Mouse (Mus musculus) embryonic stem cell, embryonic (primary cell): ENCODE measurements around the gene Zbtb7a.

Experiments
- CTCF ChIA-PET, 4 experiments: fragments of 300-600 bp in 2 of 4; fragments of 350-600 bp in 2 of 4; sonication (Branson Sonifier 250); formaldehyde crosslinking; loops; one replicate each; lab custom pipeline; 2022; ENCODE audit warnings: inconsistent platforms in 2 of 4; lab: Charles Lee
- POLR2A ChIA-PET, 4 experiments: fragments of 300-600 bp in 2 of 4; fragments of 350-600 bp in 2 of 4; sonication (Branson Sonifier 250); formaldehyde crosslinking; loops; one replicate each; lab custom pipeline; 2022; ENCODE audit warnings: antibody characterized with exemption in 4 of 4, inconsistent platforms in 1 of 4; lab: Charles Lee

The Zbtb7a gene

GRCm38 (mm10) chr10:81144667-81145066 lies 9.6 kb downstream of the Zbtb7a start:
- ChIA-PET POLR2A (interaction anchor here in 3 of 4 experiments (0.6 to 3.9 kb wide), 7 partner anchors 9 to 337 kb away, joined by 3 to 25 read pairs (median 7); partner anchors contain the start of gene Eef2 (in 1 of the 3)), CTCF (no interaction called here)

GRCm38 (mm10) chr10:81145307-81145706 lies 10.3 kb downstream of the Zbtb7a start:
- POLR2A ChIA-PET: interaction anchor here in 1 of 4 experiments (1.2 to 2.8 kb wide), 3 partner anchors 10 to 31 kb away, joined by 3 to 10 read pairs (median 4); partner anchors contain the start of gene Eef2
- CTCF ChIA-PET: no interaction called here

- ChIA-PET POLR2A (interaction anchor here in 2 of 4 experiments (1.0 to 2.8 kb wide), 6 partner anchors 10 to 30 kb away, joined by 3 to 10 read pairs (median 4); partner anchors contain the start of genes Eef2 (in 1 of the 2) and Pias4 (in 1 of the 2)), CTCF (no interaction called here)
Observed at GRCm38 (mm10) chr10:81145778-81146177, 10.8 kb downstream of the Zbtb7a start.

- POLR2A ChIA-PET: interaction anchor here in 2 of 4 experiments (1.0 to 2.4 kb wide), 7 partner anchors 11 to 40 kb away, joined by 3 to 7 read pairs (median 4); partner anchors contain the start of genes Map2k2 (in 1 of the 2) and Pias4 (in 1 of the 2)
Observed at GRCm38 (mm10) chr10:81146296-81146695, 11.3 kb downstream of the Zbtb7a start.

GRCm38 (mm10) chr10:81151261-81151660 lies 16.2 kb downstream of the Zbtb7a start:
- POLR2A ChIA-PET: interaction anchor here (0.6 to 6.8 kb wide), 24 partner anchors 8 to 385 kb away, joined by 3 to 104 read pairs (median 4); partner anchors contain the start of genes Pias4 (in 2 of the 4) and Map2k2 (in 1 of the 4)
- CTCF ChIA-PET: interaction anchor here in 2 of 4 experiments (0.6 to 0.9 kb wide), 6 partner anchors 8 to 133 kb away, joined by 3 to 4 read pairs (median 3); no protein-coding TSS in a partner anchor

More at GRCm38 (mm10) chr10:81146296-81146695, 11.3 kb downstream of the Zbtb7a start:
- CTCF ChIA-PET: no interaction called here

- CTCF ChIA-PET: interaction anchor here in 1 of 4 experiments (1.4 kb wide), 1 partner anchor 9 kb away, joined by 4 read pairs; no protein-coding TSS in a partner anchor
- POLR2A ChIA-PET: interaction anchor here in 3 of 4 experiments (0.6 to 6.8 kb wide), 31 partner anchors 8 to 530 kb away, joined by 3 to 104 read pairs (median 5); partner anchors contain the start of genes Eef2 (in 2 of the 3), Map2k2 (in 2 of the 3), Pias4 (in 2 of the 3) and Csnk1g2 (in 1 of the 3)
Observed at GRCm38 (mm10) chr10:81152609-81153008, 17.6 kb downstream of the Zbtb7a start.

GRCm38 (mm10) chr10:81154313-81154712 lies 19.3 kb downstream of the Zbtb7a start:
- CTCF ChIA-PET: interaction anchor here in 2 of 4 experiments (0.8 to 1.8 kb wide), 5 partner anchors 11 to 273 kb away, joined by 3 to 5 read pairs (median 4); no protein-coding TSS in a partner anchor
- POLR2A ChIA-PET: interaction anchor here (0.6 to 6.8 kb wide), 27 partner anchors 9 to 225 kb away, joined by 3 to 104 read pairs (median 6); partner anchors contain the start of genes Eef2 (in 4 of the 4), Gadd45b (in 2 of the 4), Pias4 (in 2 of the 4) and Pip5k1c (in 1 of the 4)

GRCm38 (mm10) chr10:81154736-81155135 lies 19.7 kb downstream of the Zbtb7a start:
- ChIA-PET POLR2A (interaction anchor here (0.6 to 6.8 kb wide), 35 partner anchors 9 to 225 kb away, joined by 3 to 104 read pairs (median 5); partner anchors contain the start of genes Eef2 (in 4 of the 4), Gadd45b (in 2 of the 4), Pias4 (in 2 of the 4) and Pip5k1c (in 1 of the 4)), CTCF (interaction anchor here in 3 of 4 experiments (0.5 to 1.8 kb wide), 8 partner anchors 11 to 274 kb away, joined by 3 to 5 read pairs (median 4); partner anchors contain the start of gene Map2k2 (in 1 of the 3))

- ChIA-PET CTCF (no interaction called here), POLR2A (interaction anchor here in 3 of 4 experiments (0.7 to 9.8 kb wide), 22 partner anchors 7 to 347 kb away, joined by 3 to 104 read pairs (median 6); partner anchors contain the start of genes Eef2 (in 2 of the 3), Map2k2 (in 2 of the 3) and 4930442H23Rik (in 1 of the 3))
Observed at GRCm38 (mm10) chr10:81161602-81162317, 26.7 kb downstream of the Zbtb7a start.

GRCm38 (mm10) chr10:81162318-81162652 lies 27.3 kb downstream of the Zbtb7a start:
- CTCF ChIA-PET: interaction anchor here in 2 of 4 experiments (0.6 to 0.7 kb wide), 3 partner anchors 114 to 227 kb away, joined by 3 to 8 read pairs (median 4); partner anchors contain the start of gene Gm48552 (in 1 of the 2)
- POLR2A ChIA-PET: interaction anchor here in 3 of 4 experiments (0.7 to 9.8 kb wide), 24 partner anchors 7 to 348 kb away, joined by 3 to 104 read pairs (median 6); partner anchors contain the start of genes Eef2 (in 2 of the 3), Map2k2 (in 2 of the 3), 4930442H23Rik (in 1 of the 3) and Gadd45b (in 1 of the 3)

- CTCF ChIA-PET: no interaction called here
Observed at GRCm38 (mm10) chr10:81165118-81165517, 30.1 kb downstream of the Zbtb7a start.

GRCm38 (mm10) chr10:81167200-81168086 lies 32.4 kb downstream of the Zbtb7a start, which contains the start of gene Pias4:
TSS of gene Pias4 (minus strand) at chr10:81167923.
- CTCF ChIA-PET: interaction anchor here in 3 of 4 experiments (0.5 to 1.3 kb wide), 9 partner anchors 9 to 384 kb away, joined by 3 to 5 read pairs (median 3); partner anchors contain the start of genes Eef2 (in 1 of the 3), Gadd45b (in 1 of the 3) and Pip5k1c (in 1 of the 3)

More at GRCm38 (mm10) chr10:81165118-81165517, 30.1 kb downstream of the Zbtb7a start:
- POLR2A ChIA-PET: interaction anchor here in 2 of 4 experiments (1.0 to 9.8 kb wide), 13 partner anchors 10 to 235 kb away, joined by 3 to 104 read pairs (median 10); partner anchors contain the start of genes Eef2 (in 2 of the 2), Gadd45b (in 1 of the 2) and Map2k2 (in 1 of the 2)

GRCm38 (mm10) chr10:81168087-81168431 lies 33.0 kb downstream of the Zbtb7a start:
- POLR2A ChIA-PET: interaction anchor here in 3 of 4 experiments (0.5 to 9.8 kb wide), 36 partner anchors 8 to 492 kb away, joined by 3 to 104 read pairs (median 5); partner anchors contain the start of genes Eef2 (in 3 of the 3), Map2k2 (in 3 of the 3), Gadd45b (in 2 of the 3) and Sgta (in 2 of the 3)
- CTCF ChIA-PET: interaction anchor here in 1 of 4 experiments (1.0 to 1.3 kb wide), 4 partner anchors 8 to 169 kb away, joined by 3 to 4 read pairs (median 3); partner anchors contain the start of genes Eef2 and Pip5k1c

More at GRCm38 (mm10) chr10:81167200-81168086, 32.4 kb downstream of the Zbtb7a start, which contains the start of gene Pias4:
- POLR2A ChIA-PET: interaction anchor here (0.5 to 9.8 kb wide), 52 partner anchors 8 to 491 kb away, joined by 3 to 104 read pairs (median 4); partner anchors contain the start of genes Eef2 (in 3 of the 4), Map2k2 (in 3 of the 4), Gadd45b (in 2 of the 4) and Sgta (in 2 of the 4)

GRCm38 (mm10) chr10:81168521-81169244 lies 33.7 kb downstream of the Zbtb7a start:
- ChIA-PET POLR2A (interaction anchor here in 2 of 4 experiments (0.9 to 9.8 kb wide), 24 partner anchors 7 to 492 kb away, joined by 3 to 104 read pairs (median 5); partner anchors contain the start of genes Eef2 (in 2 of the 2) and Map2k2 (in 2 of the 2)), CTCF (interaction anchor here in 2 of 4 experiments (0.6 to 1.1 kb wide), 2 partner anchors 11 to 42 kb away, joined by 3 read pairs; no protein-coding TSS in a partner anchor)

GRCm38 (mm10) chr10:81169411-81169900 lies 34.4 kb downstream of the Zbtb7a start:
- POLR2A ChIA-PET: interaction anchor here (0.5 to 9.8 kb wide), 33 partner anchors 9 to 1241 kb away, joined by 3 to 104 read pairs (median 4); partner anchors contain the start of genes Map2k2 (in 2 of the 4), Sgta (in 2 of the 4) and Eef2 (in 1 of the 4)
- CTCF ChIA-PET: interaction anchor here (0.6 to 1.1 kb wide), 8 partner anchors 10 to 579 kb away, joined by 3 to 4 read pairs (median 3); partner anchors contain the start of gene Abhd17a (in 1 of the 4)
